Mouse (Mus musculus) kidney, embryonic 16.5 days (tissue): ENCODE results near the gene Pla2g6. TPM values are rescaled to one million over a fixed set of nuclear protein-coding genes. Genes with fewer than 3 reads are reported as not detected.
A peak's percentile ranks its signal among the peaks of the same experiment; 100 is the strongest.

Source experiments
- ATAC-seq: fragments of 200-750 bp; cut with Nextera tagmentation; 2 replicates; pipeline ENCODE4 v1.8.0; 2017; ENCODE audit warnings: moderate TSS enrichment; ENCODE audit not compliant: low FRiP score, low TSS enrichment
- H3K27ac ChIP-seq: fragments of 300-500 bp; sonication (generic); 2 replicates; pipeline ENCODE4 v1.5.1; 2014; ENCODE audit warnings: low read length
- H3K27me3 ChIP-seq: fragments of 300-500 bp; sonication (generic); 2 replicates; pipeline ENCODE4 v1.6.1; 2014; ENCODE audit warnings: low read length, control low read depth, mixed read lengths; ENCODE audit not compliant: insufficient read depth
- H3K36me3 ChIP-seq: fragments of 300-500 bp; sonication (generic); 2 replicates; pipeline ENCODE4 v1.6.1; 2014; ENCODE audit warnings: low read length, control low read depth, mixed read lengths; ENCODE audit not compliant: insufficient read depth
- H3K4me1 ChIP-seq: fragments of 300-500 bp; sonication (generic); 2 replicates; pipeline ENCODE4 v1.6.1; 2014; ENCODE audit warnings: low read length, control low read depth, mixed read lengths; ENCODE audit not compliant: insufficient read depth
- H3K4me2 ChIP-seq: fragments of 300-500 bp; sonication (generic); replicated peaks from 2 replicates; pipeline ENCODE4 v1.6.1; 2014; ENCODE audit warnings: low read depth, low read length
- H3K4me3 ChIP-seq: fragments of 300-500 bp; sonication (generic); 2 replicates; pipeline ENCODE4 v1.5.1; 2014; ENCODE audit warnings: mild to moderate bottlenecking, low read length
- H3K9ac ChIP-seq: fragments of 300-500 bp; sonication (generic); replicated peaks from 2 replicates; pipeline ENCODE4 v1.6.1; 2014; ENCODE audit warnings: low read length
- H3K9me3 ChIP-seq: fragments of 300-500 bp; sonication (generic); 2 replicates; pipeline ENCODE4 v1.6.1; 2016; ENCODE audit warnings: low read length, control low read depth
- WGBS: fragments of 180-500 bp; shearing (Covaris S2); extraction: QIAGEN DNeasy Blood & Tissue Kit; methylation state at CpG from one replicate; pipeline ENCODE4 v1.1.7; 2014; 5-methylcytosine and 5-hydroxymethylcytosine counted together
- polyA plus RNA-seq: library from polyadenylated mRNA; unstranded; fragments of >200 nt; fragmentation: Nextera tagmentation; extraction: Ambion mirVana; gene quantifications from 2 replicates; pipeline ENCODE4 v1.2.1, GENCODE M21; 2015

Gene Pla2g6
- polyA plus RNA-seq, 1 experiment from 2014 or later: 18.3 TPM

DNA sequence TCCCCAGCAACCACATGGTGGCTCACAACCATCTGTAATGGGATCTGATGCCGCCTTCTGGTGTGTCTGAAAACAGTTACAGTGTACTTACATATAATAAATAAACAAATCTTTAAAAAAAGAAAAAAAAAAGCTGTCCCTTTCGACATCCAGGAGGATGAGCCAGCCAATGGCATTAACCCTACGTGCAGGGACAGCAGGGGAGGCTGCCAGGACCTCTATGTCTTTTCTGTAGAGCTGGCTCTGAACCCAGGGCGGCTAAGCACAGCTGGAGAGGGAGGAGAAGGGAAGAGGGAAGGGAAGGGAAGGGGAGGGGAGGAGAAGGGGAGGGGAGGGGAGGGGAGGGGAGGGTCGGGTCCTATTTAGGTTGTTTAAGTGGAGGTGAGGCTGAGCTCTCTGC, 23.4 kb downstream of the Pla2g6 start:
- Histone ChIP-seq H3K27ac (no peak overlapping the region), H3K9ac (no peak overlapping the region), H3K27me3 (no peaks in the 10 kb centered on the region), H3K4me3 (no peak overlapping the region), H3K9me3 (no peaks in the 10 kb centered on the region), H3K36me3 (peaks cover 7% of the 10 kb centered on the region; the same call in 1 of the 2 replicates), H3K4me1 (no peaks in the 10 kb centered on the region), H3K4me2 (no peak overlapping the region)
- no peak for ATAC-seq
- 71% methylated on average over 4 of the region's 5 CpGs for WGBS

DNA sequence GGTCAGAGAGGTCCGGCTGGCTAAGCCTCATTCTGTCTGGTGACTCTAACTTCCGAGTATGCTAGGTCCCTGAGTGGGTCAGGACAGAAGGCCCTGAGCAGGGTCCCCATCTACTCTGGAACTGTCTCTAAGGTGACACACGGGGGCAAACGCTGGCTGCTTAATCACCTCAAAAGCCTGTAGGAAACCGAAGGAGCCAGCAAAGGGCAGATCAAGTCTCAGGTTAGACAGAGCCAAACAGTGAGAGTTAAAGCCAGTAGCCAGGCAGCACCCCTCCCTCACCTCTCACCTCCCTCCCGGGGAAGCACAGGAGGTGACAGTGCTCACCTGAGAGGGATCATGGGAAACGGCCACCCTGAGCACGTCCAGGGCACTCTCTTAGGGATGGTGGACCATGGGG, 24.5 kb downstream of the Pla2g6 start:
- no peak for ATAC-seq
- no peaks in the 10 kb centered on the region for H3K4me1 ChIP-seq
- WGBS: 77% methylated on average over 8 of the region's 8 CpGs

DNA sequence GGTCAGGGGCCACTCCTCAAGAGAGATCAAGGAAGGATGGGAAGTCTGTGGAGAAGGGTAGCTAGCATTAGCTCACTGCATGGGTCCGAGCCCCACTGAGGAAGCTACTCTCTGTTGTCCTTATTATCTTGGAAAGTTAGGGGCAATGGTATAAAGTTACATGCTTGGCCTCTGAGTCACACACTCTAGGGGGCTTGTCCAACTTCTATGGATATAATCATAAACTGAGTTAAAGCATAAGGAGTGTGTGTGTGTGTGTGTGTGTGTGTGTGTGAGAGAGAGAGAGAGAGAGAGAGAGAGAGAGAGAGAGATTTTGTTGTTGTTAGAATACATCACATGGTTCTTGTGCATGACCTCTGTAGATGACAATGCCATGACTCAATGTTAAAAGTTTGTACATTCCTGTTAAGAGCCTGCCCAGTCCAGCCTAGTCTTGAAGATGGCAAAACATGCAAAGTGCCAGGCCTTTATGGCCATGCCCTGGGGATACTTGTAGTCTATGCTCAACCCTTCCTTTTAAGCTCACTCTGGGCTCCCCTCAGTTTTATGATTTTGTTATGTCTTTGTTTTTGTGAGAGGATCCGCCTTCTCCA, 28.5 kb downstream of the Pla2g6 start:
- H3K9me3 ChIP-seq: no peaks in the 10 kb centered on the region
- no peak overlapping the region for H3K4me3 ChIP-seq
- ATAC-seq: no peak
- H3K4me1 ChIP-seq: no peaks in the 10 kb centered on the region
- H3K4me2 ChIP-seq: no peak overlapping the region
- H3K27me3 ChIP-seq: no peaks in the 10 kb centered on the region
- H3K36me3 ChIP-seq: 0 out of 2 replicates have a peak, but pooled peaks cover 2% of the 10 kb centered on the region
- 74% methylated on average over 2 of the region's 2 CpGs for WGBS
- no peak overlapping the region for H3K27ac ChIP-seq
- no peak overlapping the region for H3K9ac ChIP-seq

More for the DNA sequence above, 24.5 kb downstream of the Pla2g6 start:
- H3K27me3 ChIP-seq: no peaks in the 10 kb centered on the region
- H3K4me3 ChIP-seq: no peak overlapping the region
- H3K9me3 ChIP-seq: no peaks in the 10 kb centered on the region
- peaks cover 7% of the 10 kb centered on the region; the same call in 1 of the 2 replicates for H3K36me3 ChIP-seq
- no peak overlapping the region for H3K9ac ChIP-seq
- no peak overlapping the region for H3K4me2 ChIP-seq
- no peak overlapping the region for H3K27ac ChIP-seq

DNA sequence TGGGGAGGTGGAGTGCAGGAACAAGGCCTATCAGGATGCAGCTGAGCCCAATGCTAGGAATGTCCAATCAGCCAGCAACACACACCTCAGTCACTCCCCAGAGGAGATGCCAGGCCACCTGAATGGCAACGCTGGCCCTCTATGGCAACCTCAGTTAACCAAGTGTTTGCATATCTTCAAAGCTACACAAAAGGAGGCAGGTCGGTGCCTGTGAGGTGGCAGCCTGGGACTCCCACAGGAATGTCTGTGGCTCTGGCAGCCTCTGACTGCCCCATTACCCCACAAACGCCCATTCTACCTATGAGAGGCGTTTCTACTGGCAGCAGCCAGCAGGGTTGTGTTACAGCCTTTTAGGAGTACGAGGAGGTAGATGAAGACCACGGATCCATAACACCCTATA, 29.6 kb downstream of the Pla2g6 start:
- WGBS: 83% methylated on average over 6 of the region's 6 CpGs
- no peaks in the 10 kb centered on the region for H3K4me1 ChIP-seq
- H3K36me3 ChIP-seq: 0 out of 2 replicates have a peak, but pooled peaks cover 2% of the 10 kb centered on the region
- H3K9ac ChIP-seq: no peak overlapping the region
- H3K9me3 ChIP-seq: no peaks in the 10 kb centered on the region
- H3K27ac ChIP-seq: no peak overlapping the region
- no peak overlapping the region for H3K4me3 ChIP-seq
- ATAC-seq: no peak
- H3K4me2 ChIP-seq: no peak overlapping the region
- H3K27me3 ChIP-seq: no peaks in the 10 kb centered on the region

DNA sequence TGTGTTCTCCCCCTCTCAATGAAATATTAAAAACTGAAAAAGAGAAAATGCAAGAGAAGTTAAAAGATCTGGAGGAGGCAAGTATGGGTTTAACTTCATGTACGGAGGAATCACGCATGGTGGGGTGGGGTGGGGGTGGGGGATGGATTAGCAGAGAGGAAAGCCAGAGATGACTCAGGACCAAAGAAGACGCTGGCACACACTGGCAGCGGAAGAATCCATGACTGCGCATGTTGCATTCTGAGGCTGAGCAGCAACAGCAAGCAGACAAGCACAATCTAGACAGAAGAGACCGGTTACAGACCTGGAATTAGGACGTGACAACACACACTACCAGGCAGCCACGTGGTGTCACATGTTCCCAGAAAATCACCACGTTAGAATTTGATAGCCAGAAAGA, 35.4 kb downstream of the Pla2g6 start:
- Histone ChIP-seq H3K4me1 (no peaks in the 10 kb centered on the region), H3K9me3 (no peaks in the 10 kb centered on the region), H3K27ac (no peak overlapping the region), H3K9ac (no peak overlapping the region), H3K27me3 (no peaks in the 10 kb centered on the region), H3K4me3 (no peak overlapping the region), H3K4me2 (no peak overlapping the region), H3K36me3 (no peaks in the 10 kb centered on the region)
- no peak for ATAC-seq
- 87% methylated on average over 9 of the region's 9 CpGs for WGBS

DNA sequence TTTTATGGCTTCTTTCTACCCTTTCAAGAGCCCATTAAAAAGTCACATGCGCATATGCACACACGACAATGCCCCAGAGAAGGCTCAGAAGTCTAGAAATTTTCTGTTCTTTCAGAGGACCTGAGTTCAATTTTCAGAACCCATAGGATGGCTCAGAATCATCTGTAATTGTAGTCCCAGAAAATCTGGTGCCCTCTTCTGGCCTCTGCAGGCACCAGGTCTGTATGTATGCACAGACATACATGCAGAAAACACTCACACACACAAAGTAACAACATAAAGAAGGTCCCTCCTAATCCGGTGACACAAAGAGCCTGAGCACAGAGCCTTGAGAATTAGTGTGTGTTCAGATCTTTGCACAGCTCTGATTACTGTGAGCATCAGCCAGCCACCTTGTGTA, 37.9 kb downstream of the Pla2g6 start:
- Histone ChIP-seq H3K4me1 (peaks cover 5% of the 10 kb centered on the region; the same call in 1 of the 2 replicates), H3K4me2 (no peak overlapping the region), H3K27me3 (no peaks in the 10 kb centered on the region), H3K36me3 (no peaks in the 10 kb centered on the region; the same call in none of the 2 replicates), H3K27ac (no peak overlapping the region), H3K4me3 (no peak overlapping the region), H3K9ac (no peak overlapping the region), H3K9me3 (no peaks in the 10 kb centered on the region)
- no peak for ATAC-seq
- 63% methylated on average over 3 of the region's 3 CpGs for WGBS

DNA sequence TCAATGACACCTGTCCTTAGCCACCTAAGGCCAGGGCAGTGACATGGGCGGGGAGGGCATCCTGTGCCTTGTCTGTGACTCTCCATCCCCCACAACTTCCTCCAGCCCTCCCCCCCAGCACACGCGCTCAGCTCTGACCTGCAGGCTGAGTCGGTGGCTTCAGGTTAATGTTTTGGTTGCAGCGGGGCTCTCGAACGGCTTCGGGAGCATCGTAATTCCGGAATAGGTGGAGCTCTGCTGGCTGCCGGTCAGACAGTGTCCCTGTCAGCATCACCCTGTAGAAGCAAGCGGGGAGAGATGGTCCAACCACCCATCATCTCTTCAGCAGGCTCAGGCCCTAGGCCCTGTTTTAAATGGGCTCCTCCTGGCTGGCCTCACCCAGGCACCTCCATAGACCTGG, 38.7 kb downstream of the Pla2g6 start:
- Histone ChIP-seq H3K4me2 (no peak overlapping the region), H3K4me1 (peaks cover 5% of the 10 kb centered on the region; the same call in 1 of the 2 replicates), H3K9ac (no peak overlapping the region), H3K27me3 (no peaks in the 10 kb centered on the region), H3K36me3 (no peaks in the 10 kb centered on the region; the same call in none of the 2 replicates), H3K27ac (no peak overlapping the region), H3K9me3 (no peaks in the 10 kb centered on the region), H3K4me3 (no peak overlapping the region)
- 52% methylated on average over 12 of the region's 12 CpGs for WGBS
- no peak for ATAC-seq

DNA sequence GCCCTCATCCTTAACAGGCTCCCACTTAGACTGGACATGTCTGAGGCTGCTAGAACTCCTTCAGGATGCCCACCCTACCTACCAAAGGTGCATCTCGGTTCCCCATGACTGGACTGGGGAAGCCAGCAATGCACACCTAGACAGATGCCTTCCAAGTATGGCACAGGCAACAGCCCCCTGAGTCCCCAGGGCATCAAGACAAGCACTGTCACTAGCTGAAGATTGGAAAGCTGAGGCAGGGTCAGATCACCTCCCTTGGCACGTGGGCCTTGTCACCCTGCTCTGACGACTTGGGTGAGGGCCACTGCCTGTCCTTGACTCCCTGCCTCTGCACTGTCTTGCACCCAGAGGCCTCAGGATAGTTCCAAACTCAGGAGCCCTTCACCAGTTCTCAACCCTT, 39.8 kb downstream of the Pla2g6 start:
- no peaks in the 10 kb centered on the region for H3K9me3 ChIP-seq
- no peak overlapping the region for H3K4me2 ChIP-seq
- no peak overlapping the region for H3K9ac ChIP-seq
- H3K4me1 ChIP-seq: peaks cover 5% of the 10 kb centered on the region; the same call in 1 of the 2 replicates
- no peaks in the 10 kb centered on the region; the same call in none of the 2 replicates for H3K36me3 ChIP-seq
- H3K4me3 ChIP-seq: no peak overlapping the region
- WGBS: 90% methylated on average over 3 of the region's 3 CpGs
- no peak for ATAC-seq
- no peak overlapping the region for H3K27ac ChIP-seq
- H3K27me3 ChIP-seq: no peaks in the 10 kb centered on the region

DNA sequence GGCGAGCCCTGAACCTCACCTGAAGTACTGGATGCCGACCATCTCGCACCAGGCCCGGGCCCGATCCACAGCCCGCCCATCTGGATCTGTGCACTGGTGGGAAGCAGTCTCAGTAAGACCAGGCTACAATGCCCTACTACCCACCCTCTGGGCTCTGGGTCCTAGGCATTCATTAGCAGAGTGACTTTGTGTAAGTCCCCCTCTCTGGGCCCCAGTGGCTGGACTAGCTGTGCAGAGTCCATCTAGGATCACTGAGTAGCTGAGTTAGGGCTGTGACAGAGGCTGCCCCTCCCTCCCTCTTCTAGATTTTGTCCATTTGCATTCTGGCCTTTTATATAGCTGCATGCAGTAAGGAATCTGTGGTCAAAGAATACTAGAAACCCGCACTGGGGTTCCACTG, 41.1 kb downstream of the Pla2g6 start:
- WGBS: 93% methylated on average over 7 of the region's 7 CpGs
- Histone ChIP-seq H3K4me2 (no peak overlapping the region), H3K4me1 (peaks cover 5% of the 10 kb centered on the region; the same call in 1 of the 2 replicates), H3K36me3 (no peaks in the 10 kb centered on the region; the same call in none of the 2 replicates), H3K27ac (peak overlapping the region; percentile 77), H3K9ac (no peak overlapping the region), H3K4me3 (no peak overlapping the region), H3K9me3 (no peaks in the 10 kb centered on the region), H3K27me3 (no peaks in the 10 kb centered on the region)
- ATAC-seq: peak; percentile 62; the same call in 1 of the 2 replicates

DNA sequence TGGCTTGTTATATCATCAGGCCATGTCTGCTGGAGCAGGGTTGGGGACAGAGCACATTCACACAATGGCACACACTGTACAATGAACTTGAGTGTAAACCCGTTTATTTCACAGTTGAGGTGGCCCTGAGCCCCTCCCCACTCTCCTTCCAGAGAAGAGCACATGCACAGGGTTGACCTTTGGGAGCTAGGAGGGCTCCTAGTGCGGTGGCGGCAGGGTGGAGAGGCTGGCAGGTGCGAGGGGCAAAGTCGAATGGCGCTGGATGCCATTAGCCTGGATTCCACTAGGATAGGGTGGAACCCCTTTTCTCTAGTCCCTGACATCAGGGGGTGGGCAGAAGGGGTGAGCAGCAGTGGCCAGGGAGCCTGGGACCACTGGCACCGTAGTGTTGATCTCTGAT, 42.0 kb downstream of the Pla2g6 start:
- peaks cover 5% of the 10 kb centered on the region; the same call in 1 of the 2 replicates for H3K4me1 ChIP-seq
- WGBS: 77% methylated on average over 7 of the region's 7 CpGs
- H3K27me3 ChIP-seq: no peaks in the 10 kb centered on the region
- H3K4me3 ChIP-seq: no peak overlapping the region
- no peaks in the 10 kb centered on the region for H3K9me3 ChIP-seq
- peak overlapping the region; percentile 77 for H3K27ac ChIP-seq
- peak; percentile 21; the same call in 1 of the 2 replicates for ATAC-seq
- H3K36me3 ChIP-seq: no peaks in the 10 kb centered on the region; the same call in none of the 2 replicates
- H3K9ac ChIP-seq: no peak overlapping the region; the same call in 1 of the 2 replicates
- no peak overlapping the region for H3K4me2 ChIP-seq
